Mouse (Mus musculus): ENCODE measurements around the gene Eefsec. TPM values are rescaled to one million over a fixed set of nuclear protein-coding genes. Genes with fewer than 3 reads are reported as not detected.

Eefsec gene
- polyA plus RNA-seq, 1 experiment from 2014 or later: 33.7 TPM

- 70% methylated on average over 6 of the region's 6 CpGs for WGBS
- no peak overlapping the region for H3K9ac ChIP-seq (ENCODE audit: low read length)
- no peak for ATAC-seq (ENCODE audit: low FRiP score)
- H3K27me3 ChIP-seq (ENCODE audit: control insufficient read depth, insufficient read depth, low read length): no peaks in the 10 kb centered on the region
- H3K9me3 ChIP-seq (ENCODE audit: control insufficient read depth, low read length): no peaks in the 10 kb centered on the region
- H3K4me3 ChIP-seq (ENCODE audit: low read depth, low read length): no peak overlapping the region
- peaks cover 19% of the 10 kb centered on the region for H3K36me3 ChIP-seq (ENCODE audit: control insufficient read depth, insufficient read depth, low read length)
- H3K27ac ChIP-seq (ENCODE audit: low read depth, low read length): no peak overlapping the region
- no peak overlapping the region for H3K4me2 ChIP-seq
- DNase-seq (ENCODE audit: low spot score, missing footprints): no peak
- H3K4me1 ChIP-seq (ENCODE audit: control insufficient read depth, insufficient read depth, low read length): no peaks in the 10 kb centered on the region
Measured at GRCm38 (mm10) chr6:88480421-88480820, 34.1 kb upstream of the Eefsec start.

- H3K4me1 ChIP-seq (ENCODE audit: control insufficient read depth, insufficient read depth, low read length): peaks cover 9% of the 10 kb centered on the region
- H3K36me3 ChIP-seq (ENCODE audit: control insufficient read depth, insufficient read depth, low read length): peaks cover 8% of the 10 kb centered on the region; the same call in 1 of the 2 replicates
- ATAC-seq (ENCODE audit: low FRiP score) (no peak), DNase-seq (ENCODE audit: low spot score, missing footprints) (no peak)
- H3K27ac ChIP-seq (ENCODE audit: low read depth, low read length): no peak overlapping the region
- no peaks in the 10 kb centered on the region for H3K27me3 ChIP-seq (ENCODE audit: control insufficient read depth, insufficient read depth, low read length)
- 79% methylated on average over 6 of the region's 6 CpGs for WGBS
- no peak overlapping the region for H3K4me3 ChIP-seq (ENCODE audit: low read depth, low read length)
- H3K9ac ChIP-seq (ENCODE audit: low read length): no peak overlapping the region
- H3K4me2 ChIP-seq: no peak overlapping the region
- H3K9me3 ChIP-seq (ENCODE audit: control insufficient read depth, low read length): no peaks in the 10 kb centered on the region
Measured at GRCm38 (mm10) chr6:88469878-88470277, 23.5 kb upstream of the Eefsec start.

- H3K9me3 ChIP-seq (ENCODE audit: control insufficient read depth, low read length): no peaks in the 10 kb centered on the region
- H3K27ac ChIP-seq (ENCODE audit: low read depth, low read length): no peak within 1 kb of the TSS
- DNase-seq (ENCODE audit: low spot score, missing footprints) (peak; percentile 98), ATAC-seq (ENCODE audit: low FRiP score) (peak; percentile 100)
- 0 out of 2 replicates have a peak, but pooled peaks cover 6% of the 10 kb centered on the region for H3K36me3 ChIP-seq (ENCODE audit: control insufficient read depth, insufficient read depth, low read length)
- peaks cover 9% of the 10 kb centered on the region for H3K4me1 ChIP-seq (ENCODE audit: control insufficient read depth, insufficient read depth, low read length)
- peak within 1 kb of the TSS; percentile 85 for H3K4me2 ChIP-seq
- WGBS: under 1% methylated on average over 39 of the region's 42 CpGs
- peak within 1 kb of the TSS; percentile 81 for H3K9ac ChIP-seq (ENCODE audit: low read length)
- H3K4me3 ChIP-seq (ENCODE audit: low read depth, low read length): peak within 1 kb of the TSS; percentile 78
- H3K27me3 ChIP-seq (ENCODE audit: control insufficient read depth, insufficient read depth, low read length): no peaks in the 10 kb centered on the region
Measured at GRCm38 (mm10) chr6:88465181-88465920, 19.0 kb upstream of the Eefsec start, which contains the start of gene Ruvbl1. Ruvbl1 (plus strand) TSS chr6:88465409.

GRCm38 (mm10) chr6:88454545-88454944 lies 8.2 kb upstream of the Eefsec start:
- H3K9me3 ChIP-seq (ENCODE audit: control insufficient read depth, low read length): no peaks in the 10 kb centered on the region
- no peaks in the 10 kb centered on the region for H3K27me3 ChIP-seq (ENCODE audit: control insufficient read depth, insufficient read depth, low read length)
- no peak for DNase-seq (ENCODE audit: low spot score, missing footprints)
- H3K9ac ChIP-seq (ENCODE audit: low read length): no peak overlapping the region
- no peak for ATAC-seq (ENCODE audit: low FRiP score)
- no peak overlapping the region for H3K4me3 ChIP-seq (ENCODE audit: low read depth, low read length)
- no peak overlapping the region for H3K4me2 ChIP-seq
- H3K27ac ChIP-seq (ENCODE audit: low read depth, low read length): no peak overlapping the region
- no peaks in the 10 kb centered on the region for H3K36me3 ChIP-seq (ENCODE audit: control insufficient read depth, insufficient read depth, low read length)
- 69% methylated on average over 2 of the region's 2 CpGs for WGBS
- no peaks in the 10 kb centered on the region for H3K4me1 ChIP-seq (ENCODE audit: control insufficient read depth, insufficient read depth, low read length)

- ATAC-seq (ENCODE audit: low FRiP score): peak; percentile 59; the same call in 1 of the 2 replicates
- DNase-seq (ENCODE audit: low spot score, missing footprints): peak; percentile 85
- Histone ChIP-seq H3K9me3 (ENCODE audit: control insufficient read depth, low read length) (no peaks in the 10 kb centered on the region), H3K4me3 (ENCODE audit: low read depth, low read length) (no peak overlapping the region), H3K36me3 (ENCODE audit: control insufficient read depth, insufficient read depth, low read length) (no peaks in the 10 kb centered on the region), H3K27ac (ENCODE audit: low read depth, low read length) (no peak overlapping the region), H3K27me3 (ENCODE audit: control insufficient read depth, insufficient read depth, low read length) (no peaks in the 10 kb centered on the region), H3K4me2 (no peak overlapping the region), H3K9ac (ENCODE audit: low read length) (no peak overlapping the region), H3K4me1 (ENCODE audit: control insufficient read depth, insufficient read depth, low read length) (peaks cover 9% of the 10 kb centered on the region; the same call in 1 of the 2 replicates)
- WGBS: 26% methylated on average over 4 of the region's 4 CpGs
Measured at GRCm38 (mm10) chr6:88447454-88447853, 1.1 kb upstream of the Eefsec start.

GRCm38 (mm10) chr6:88445661-88446060 lies 678 bp downstream of the Eefsec start:
- Histone ChIP-seq H3K4me3 (ENCODE audit: low read depth, low read length) (peak overlapping the region; percentile 82), H3K9ac (ENCODE audit: low read length) (peak overlapping the region; percentile 92), H3K27me3 (ENCODE audit: control insufficient read depth, insufficient read depth, low read length) (no peaks in the 10 kb centered on the region), H3K36me3 (ENCODE audit: control insufficient read depth, insufficient read depth, low read length) (no peaks in the 10 kb centered on the region), H3K4me2 (peak overlapping the region; percentile 81), H3K4me1 (ENCODE audit: control insufficient read depth, insufficient read depth, low read length) (peaks cover 9% of the 10 kb centered on the region; the same call in 1 of the 2 replicates), H3K9me3 (ENCODE audit: control insufficient read depth, low read length) (no peaks in the 10 kb centered on the region), H3K27ac (ENCODE audit: low read depth, low read length) (no peak overlapping the region)
- ATAC-seq (ENCODE audit: low FRiP score) (no peak), DNase-seq (ENCODE audit: low spot score, missing footprints) (no peak)
- WGBS: 18% methylated on average over 5 of the region's 5 CpGs

- Histone ChIP-seq H3K9me3 (ENCODE audit: control insufficient read depth, low read length) (no peaks in the 10 kb centered on the region), H3K9ac (ENCODE audit: low read length) (no peak overlapping the region), H3K4me2 (no peak overlapping the region), H3K4me3 (ENCODE audit: low read depth, low read length) (no peak overlapping the region), H3K27ac (ENCODE audit: low read depth, low read length) (no peak overlapping the region), H3K27me3 (ENCODE audit: control insufficient read depth, insufficient read depth, low read length) (no peaks in the 10 kb centered on the region), H3K4me1 (ENCODE audit: control insufficient read depth, insufficient read depth, low read length) (peaks cover 9% of the 10 kb centered on the region; the same call in 1 of the 2 replicates), H3K36me3 (ENCODE audit: control insufficient read depth, insufficient read depth, low read length) (no peaks in the 10 kb centered on the region)
- WGBS: 87% methylated on average over 7 of the region's 7 CpGs
- DNase-seq (ENCODE audit: low spot score, missing footprints) (no peak), ATAC-seq (ENCODE audit: low FRiP score) (no peak)
Measured at GRCm38 (mm10) chr6:88444076-88444750, 2.1 kb downstream of the Eefsec start.

- Histone ChIP-seq H3K9ac (ENCODE audit: low read length) (no peak overlapping the region), H3K27me3 (ENCODE audit: control insufficient read depth, insufficient read depth, low read length) (no peaks in the 10 kb centered on the region), H3K4me1 (ENCODE audit: control insufficient read depth, insufficient read depth, low read length) (peaks cover 9% of the 10 kb centered on the region; the same call in 1 of the 2 replicates), H3K9me3 (ENCODE audit: control insufficient read depth, low read length) (no peaks in the 10 kb centered on the region), H3K27ac (ENCODE audit: low read depth, low read length) (no peak overlapping the region), H3K4me2 (no peak overlapping the region), H3K36me3 (ENCODE audit: control insufficient read depth, insufficient read depth, low read length) (no peaks in the 10 kb centered on the region), H3K4me3 (ENCODE audit: low read depth, low read length) (no peak overlapping the region)
- WGBS: 86% methylated on average over 3 of the region's 3 CpGs
- DNase-seq (ENCODE audit: low spot score, missing footprints) (no peak), ATAC-seq (ENCODE audit: low FRiP score) (no peak)
Measured at GRCm38 (mm10) chr6:88443446-88443845, 2.9 kb downstream of the Eefsec start.

GRCm38 (mm10) chr6:88442551-88442950 lies 3.8 kb downstream of the Eefsec start:
- Histone ChIP-seq H3K9ac (ENCODE audit: low read length) (no peak overlapping the region), H3K27me3 (ENCODE audit: control insufficient read depth, insufficient read depth, low read length) (no peaks in the 10 kb centered on the region), H3K27ac (ENCODE audit: low read depth, low read length) (no peak overlapping the region), H3K4me2 (no peak overlapping the region), H3K4me1 (ENCODE audit: control insufficient read depth, insufficient read depth, low read length) (peaks cover 9% of the 10 kb centered on the region; the same call in 1 of the 2 replicates), H3K36me3 (ENCODE audit: control insufficient read depth, insufficient read depth, low read length) (no peaks in the 10 kb centered on the region), H3K9me3 (ENCODE audit: control insufficient read depth, low read length) (no peaks in the 10 kb centered on the region), H3K4me3 (ENCODE audit: low read depth, low read length) (no peak overlapping the region)
- ATAC-seq (ENCODE audit: low FRiP score) (no peak), DNase-seq (ENCODE audit: low spot score, missing footprints) (no peak)
- WGBS: 75% methylated on average over 3 of the region's 3 CpGs
